Mouse (Mus musculus) lung, adult 2 months (tissue): ENCODE results near the gene Dusp3.

Experiments
- CTCF ChIP-seq: fragments of 200-500 bp; IDR thresholded peaks from 2 replicates; pipeline ENCODE4 v1.5.1; 2011; ENCODE audit warnings: mild to moderate bottlenecking, low read length, control low read depth; ENCODE audit not compliant: insufficient read depth
- POLR2A ChIP-seq: fragments of 200-500 bp; IDR thresholded peaks from 2 replicates; pipeline ENCODE4 v1.6.1; 2011; ENCODE audit warnings: low read depth, mild to moderate bottlenecking, control low read depth, low read length, borderline replicate concordance; ENCODE audit errors: extremely low read depth

DNA sequence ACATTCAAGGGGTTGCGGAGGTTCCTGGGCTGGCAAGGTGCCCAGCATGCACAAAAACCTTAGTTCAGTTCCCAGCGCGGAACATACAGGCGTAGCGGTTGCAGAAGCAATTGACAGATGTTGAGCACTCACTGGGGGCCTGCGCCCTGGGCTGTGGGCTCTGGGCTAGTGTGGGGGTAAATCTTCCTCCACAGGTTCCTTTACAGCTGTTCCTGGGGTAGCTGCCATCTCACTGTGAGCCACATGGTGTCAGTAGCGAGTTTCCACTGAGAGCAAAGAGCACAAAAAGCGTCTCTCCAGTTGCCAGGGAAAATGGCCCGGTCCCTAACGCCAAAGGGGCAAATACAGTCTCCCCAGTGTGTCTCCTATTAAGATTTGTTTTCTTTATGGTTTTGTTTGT is 823 bp downstream of the Dusp3 start:
- TF ChIP-seq CTCF (peak; percentile 96), POLR2A (no peak)
